Mouse (Mus musculus): ENCODE results near the gene Sesn3. TPM values are rescaled to one million over a fixed set of nuclear protein-coding genes. Genes with fewer than 3 reads are reported as not detected.

Gene Sesn3
- polyA plus RNA-seq, 1 experiment = 7.4 TPM

Other genes starting within 250 kb of the Sesn3 start
- 67.7 and 114 TPM in 2 replicates for gene Endod1, start 106.4 kb downstream of the Sesn3 start, polyA plus RNA-seq (2012; rRNA removed)
- gene Kdm4d, start 225.4 kb downstream of the Sesn3 start, polyA plus RNA-seq (2012; rRNA removed) = 0.49 and 0.55 TPM in 2 replicates
- 19.1 and 19.2 TPM in 2 replicates for gene Cwc15, start 225.6 kb downstream of the Sesn3 start, polyA plus RNA-seq (2012; rRNA removed)